Mouse (Mus musculus): Measurements from ENCODE around the gene Snrnp70. TPM values are rescaled to one million over a fixed set of nuclear protein-coding genes. Genes with fewer than 3 reads are reported as not detected.
A peak's percentile ranks its signal among the peaks of the same experiment; 100 is the strongest.
"Not testable (repeated sequence)": the region's sequence is repeated elsewhere in the genome, so short reads cannot be mapped to it uniquely, and the experiment has no call there.

The Snrnp70 gene
- polyA plus RNA-seq, 1 experiment from 2014 or later: 204 TPM

DNA sequence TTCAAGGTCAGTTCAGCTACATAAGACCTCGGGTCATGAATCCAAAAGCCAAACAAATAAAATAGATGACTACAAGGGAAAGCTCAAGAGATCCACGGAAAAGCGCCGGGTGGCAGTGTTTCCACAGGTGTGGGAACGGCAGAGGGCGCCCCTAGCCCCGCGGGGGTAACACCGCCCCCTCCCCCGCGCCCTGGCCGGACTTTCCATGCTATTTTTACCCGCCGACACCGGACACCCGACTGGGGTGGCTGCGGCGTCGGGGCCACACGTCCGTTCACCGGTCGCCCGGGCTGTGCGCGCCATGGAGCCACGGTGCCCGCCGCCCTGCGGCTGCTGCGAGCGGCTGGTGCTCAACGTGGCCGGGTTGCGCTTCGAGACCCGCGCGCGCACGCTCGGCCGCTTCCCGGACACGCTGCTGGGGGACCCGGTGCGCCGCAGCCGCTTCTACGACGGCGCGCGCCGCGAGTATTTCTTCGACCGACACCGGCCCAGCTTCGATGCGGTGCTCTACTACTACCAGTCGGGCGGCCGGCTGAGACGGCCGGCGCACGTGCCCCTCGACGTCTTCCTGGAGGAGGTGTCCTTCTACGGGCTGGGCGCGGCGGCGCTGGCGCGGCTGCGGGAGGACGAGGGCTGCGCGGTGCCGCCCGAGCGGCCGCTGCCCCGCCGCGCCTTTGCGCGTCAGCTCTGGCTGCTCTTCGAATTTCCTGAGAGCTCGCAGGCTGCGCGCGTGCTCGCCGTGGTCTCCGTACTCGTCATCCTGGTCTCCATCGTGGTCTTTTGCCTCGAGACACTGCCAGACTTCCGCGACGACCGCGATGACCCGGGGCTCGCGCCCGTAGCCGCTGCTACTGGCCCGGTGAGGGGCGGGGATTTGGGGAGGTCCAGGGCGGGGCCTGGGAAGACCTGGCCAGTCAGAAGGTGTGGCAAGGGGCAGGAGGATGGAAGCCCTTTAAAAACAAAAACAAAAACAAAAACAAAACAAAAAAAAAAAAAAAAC is 10.9 kb upstream of the Snrnp70 start:
- ATAC-seq (ENCODE audit: insufficient number of reproducible peaks, low FRiP score, low TSS enrichment, low read depth): no peak
- WGBS: under 1% methylated on average over 114 of the region's 114 CpGs
- peaks cover 17% of the 10 kb centered on the region for H3K4me1 ChIP-seq
- peak overlapping the region; percentile 74 for H3K4me2 ChIP-seq
- no peaks in the 10 kb centered on the region for H3K36me3 ChIP-seq
- H3K9me3 ChIP-seq: no peaks in the 10 kb centered on the region
- H3K9ac ChIP-seq: peak overlapping the region; percentile 20; the same call in 1 of the 2 replicates
- H3K4me3 ChIP-seq: peak overlapping the region; percentile 44
- peaks cover 67% of the 10 kb centered on the region for H3K27me3 ChIP-seq
- no peak overlapping the region for H3K27ac ChIP-seq

DNA sequence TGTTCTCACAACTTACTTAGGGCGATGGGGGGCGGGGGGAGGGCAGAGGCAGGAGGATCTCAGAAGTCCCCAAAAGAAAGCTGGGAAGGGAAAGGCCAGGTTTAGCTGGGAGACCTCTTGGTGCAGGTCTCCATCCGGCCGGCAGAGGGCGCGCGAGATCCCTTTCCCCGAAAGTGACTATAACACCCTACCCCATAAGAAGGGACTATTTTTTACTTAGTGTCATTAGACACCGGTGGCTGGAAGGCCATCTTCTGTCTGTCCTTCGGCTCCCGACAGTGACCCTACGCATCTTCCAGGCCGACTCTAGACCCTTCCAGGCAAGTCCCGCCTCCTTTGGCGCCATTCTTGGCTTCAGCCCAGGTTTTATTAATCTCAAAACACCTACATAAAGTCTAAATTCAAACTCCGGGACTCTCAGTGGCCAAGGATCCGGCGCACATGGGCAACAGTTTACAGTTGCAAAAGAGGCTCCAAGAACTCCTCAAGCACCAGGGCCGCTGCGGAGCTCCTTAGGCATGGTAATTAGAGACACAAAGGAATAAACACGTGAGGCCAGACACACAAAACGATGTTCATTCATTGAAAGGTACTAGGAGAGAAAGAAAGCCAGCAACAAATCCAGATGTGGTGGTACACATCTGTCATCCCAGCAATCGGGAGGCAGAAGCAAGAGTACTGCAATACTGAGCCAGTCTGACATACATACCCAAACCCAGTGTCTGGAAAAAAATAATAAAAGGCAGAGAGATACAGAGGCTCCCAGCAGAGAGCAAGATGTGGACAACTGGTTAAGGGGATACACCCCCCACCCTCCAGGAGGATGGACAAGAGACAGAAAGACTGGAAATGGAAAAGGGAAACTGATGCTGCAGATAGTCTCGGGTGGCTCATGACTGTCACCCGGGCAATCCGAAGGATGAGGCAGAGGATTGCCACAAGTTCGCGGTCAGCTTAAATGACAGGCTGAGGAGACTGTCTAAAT is 9.8 kb upstream of the Snrnp70 start, which contains the start of gene Kcna7:
Gene Kcna7, plus strand, starts transcription at position 563 of the 985 bp plus-strand sequence.
- H3K9me3 ChIP-seq: no peaks in the 10 kb centered on the region
- H3K4me1 ChIP-seq: peaks cover 17% of the 10 kb centered on the region
- peaks cover 56% of the 10 kb centered on the region for H3K27me3 ChIP-seq
- no peak within 1 kb of the TSS for H3K27ac ChIP-seq
- H3K4me3 ChIP-seq: peak within 1 kb of the TSS; percentile 44
- no peaks in the 10 kb centered on the region for H3K36me3 ChIP-seq
- WGBS: 11% methylated on average over 28 of the region's 28 CpGs
- ATAC-seq (ENCODE audit: insufficient number of reproducible peaks, low FRiP score, low TSS enrichment, low read depth): no peak
- peak within 1 kb of the TSS; percentile 20; the same call in 1 of the 2 replicates for H3K9ac ChIP-seq
- peak within 1 kb of the TSS; percentile 74 for H3K4me2 ChIP-seq

- Histone ChIP-seq H3K27me3 (peaks cover 39% of the 10 kb centered on the region), H3K9me3 (no peaks in the 10 kb centered on the region), H3K4me2 (no peak overlapping the region), H3K9ac (no peak overlapping the region), H3K4me1 (peaks cover 17% of the 10 kb centered on the region), H3K27ac (no peak overlapping the region), H3K4me3 (no peak overlapping the region), H3K36me3 (no peaks in the 10 kb centered on the region)
- no peak for ATAC-seq (ENCODE audit: insufficient number of reproducible peaks, low FRiP score, low TSS enrichment, low read depth)
- WGBS: 43% methylated on average over 6 of the region's 6 CpGs
These were observed 8.2 kb upstream of the Snrnp70 start for GRCm38 (mm10) chr7:45403532-45404261.

DNA sequence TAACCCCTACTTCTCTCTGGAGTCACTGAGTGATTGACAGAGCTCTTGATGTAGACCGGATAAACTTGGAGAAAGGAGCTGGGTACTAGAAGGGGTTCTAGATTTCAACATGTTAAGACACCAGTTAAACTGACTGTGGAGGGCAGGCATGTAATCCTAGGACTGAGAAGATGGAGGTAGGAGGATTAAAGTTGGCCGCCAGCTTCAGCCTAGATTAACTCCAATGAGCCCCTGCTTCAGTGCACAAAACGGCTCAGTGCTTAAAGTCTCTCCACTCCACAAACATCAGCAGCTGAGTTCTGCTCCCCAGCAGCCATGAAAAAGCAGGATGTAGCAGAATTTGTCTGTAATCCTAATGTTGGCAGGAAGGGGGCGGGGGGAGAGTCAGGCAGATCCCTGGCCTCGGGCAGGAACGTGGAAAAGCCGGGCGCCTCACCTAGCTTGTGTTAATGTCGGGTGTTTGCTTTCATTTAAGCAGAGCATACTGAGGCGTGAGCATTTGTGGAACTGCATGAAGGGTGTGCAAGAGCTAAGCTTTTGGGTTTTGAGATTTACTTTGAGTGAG is 6.1 kb upstream of the Snrnp70 start:
- whole genome bisulfite sequencing: 61% methylated on average over 10 of the region's 10 CpGs
- Histone ChIP-seq H3K4me2 (no peak overlapping the region), H3K27me3 (peaks cover 18% of the 10 kb centered on the region), H3K9ac (no peak overlapping the region), H3K27ac (no peak overlapping the region), H3K4me3 (no peak overlapping the region), H3K4me1 (peaks cover 14% of the 10 kb centered on the region), H3K9me3 (no peaks in the 10 kb centered on the region), H3K36me3 (no peaks in the 10 kb centered on the region)
- ATAC-seq (ENCODE audit: insufficient number of reproducible peaks, low FRiP score, low TSS enrichment, low read depth): no peak

DNA sequence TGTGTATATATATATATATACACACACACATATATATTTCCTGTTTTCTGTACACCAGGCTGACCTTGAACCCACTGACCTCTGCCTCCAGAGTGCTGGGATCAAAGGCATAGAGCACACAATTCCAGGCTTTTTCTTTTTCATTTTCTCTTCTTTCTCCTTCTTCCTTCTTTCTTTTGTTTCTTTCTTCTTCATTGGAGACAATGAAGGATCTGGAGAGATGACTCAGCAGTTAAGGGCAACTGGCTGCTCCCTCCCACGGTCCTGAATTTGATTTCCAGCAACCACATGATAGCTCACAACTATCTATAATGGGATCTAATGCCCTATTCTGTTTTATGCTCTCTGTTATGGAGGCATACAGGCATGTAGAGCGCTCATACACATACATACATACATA is 1.2 kb upstream of the Snrnp70 start:
- H3K4me3 ChIP-seq: no peak overlapping the region
- H3K36me3 ChIP-seq: peaks cover 11% of the 10 kb centered on the region
- no peak overlapping the region for H3K27ac ChIP-seq
- H3K27me3 ChIP-seq: no peaks in the 10 kb centered on the region
- no peaks in the 10 kb centered on the region for H3K9me3 ChIP-seq
- no peak for ATAC-seq (ENCODE audit: insufficient number of reproducible peaks, low FRiP score, low TSS enrichment, low read depth)
- no peak overlapping the region for H3K9ac ChIP-seq
- H3K4me2 ChIP-seq: no peak overlapping the region
- WGBS: 88% methylated on average over 2 of the region's 2 CpGs
- H3K4me1 ChIP-seq: peaks cover 20% of the 10 kb centered on the region

DNA sequence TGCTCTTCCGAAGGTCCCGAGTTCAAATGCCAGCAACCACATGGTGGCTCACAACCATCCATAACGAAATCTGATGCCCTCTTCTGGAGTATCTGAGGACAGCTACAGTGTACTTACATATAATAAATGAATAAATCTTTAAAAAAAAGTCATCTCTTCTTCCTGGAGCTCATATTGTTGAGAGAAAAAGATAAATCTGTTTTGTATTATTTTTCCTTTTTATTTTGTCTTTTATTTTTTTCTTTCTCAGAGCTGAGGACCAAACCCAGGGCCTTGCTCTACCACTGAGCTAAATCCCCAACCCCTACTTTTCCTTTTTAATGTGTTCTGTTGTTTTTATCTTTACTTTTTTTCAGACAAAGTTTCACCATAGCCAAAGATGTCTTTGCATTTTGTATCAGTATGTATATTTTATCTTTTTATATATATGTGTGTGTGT is 814 bp upstream of the Snrnp70 start:
- not testable (repeated sequence) for H3K9ac ChIP-seq, H3K27me3 ChIP-seq, H3K9me3 ChIP-seq
- Histone ChIP-seq H3K36me3 (peaks cover 15% of the 10 kb centered on the region), H3K4me1 (peaks cover 20% of the 10 kb centered on the region), H3K27ac (peak overlapping the region; percentile 87), H3K4me3 (peak overlapping the region; percentile 76), H3K4me2 (peak overlapping the region; percentile 59)
- 5% methylated on average over 3 of the region's 3 CpGs for WGBS
- 0 out of 2 replicates have a peak, but pooled peaks have one; percentile 13 for ATAC-seq (ENCODE audit: insufficient number of reproducible peaks, low FRiP score, low TSS enrichment, low read depth)

DNA sequence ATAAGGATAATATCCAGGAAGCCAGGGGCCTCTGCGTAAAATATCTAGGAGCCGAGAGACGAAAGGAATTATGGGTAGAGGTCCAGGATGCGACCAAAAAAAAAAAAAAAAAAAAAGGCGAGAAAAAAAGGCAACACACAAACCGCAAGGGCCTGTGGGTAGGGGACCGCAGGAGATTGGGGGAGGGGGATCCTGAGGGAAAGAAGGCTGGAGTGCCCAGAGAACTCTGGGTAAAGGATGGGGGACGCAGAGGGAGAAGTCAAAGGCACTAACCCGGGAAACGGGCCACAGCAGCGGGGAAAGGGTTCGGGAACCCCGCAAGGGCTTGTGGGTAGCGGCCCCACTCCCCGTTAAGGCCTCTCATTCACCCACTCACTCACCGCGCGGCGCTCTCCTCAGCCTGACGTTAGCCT is 407 bp downstream of the Snrnp70 start:
- no peaks in the 10 kb centered on the region for H3K27me3 ChIP-seq
- ATAC-seq (ENCODE audit: insufficient number of reproducible peaks, low FRiP score, low TSS enrichment, low read depth): peak; percentile 73
- WGBS: 0% methylated on average over 19 of the region's 20 CpGs

DNA sequence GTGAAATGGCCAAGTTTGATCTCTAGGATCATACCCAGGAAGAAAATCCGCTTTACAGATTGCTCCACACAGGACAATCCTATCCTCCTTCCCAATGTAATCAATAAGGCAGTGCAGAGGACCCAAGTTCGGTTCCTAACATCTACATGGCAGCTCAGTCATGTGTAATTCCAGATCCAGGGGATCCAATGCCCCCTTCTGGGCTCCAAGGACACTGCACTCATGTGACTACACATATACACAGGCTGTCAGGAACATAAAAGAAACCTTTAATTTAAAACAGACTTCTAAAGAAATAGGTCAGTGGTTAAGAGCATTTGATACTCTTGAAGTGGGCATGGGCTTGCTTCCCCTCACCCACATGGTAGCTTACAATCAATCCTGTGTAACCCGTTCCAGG is 9.5 kb downstream of the Snrnp70 start:
- Histone ChIP-seq H3K27ac (no peak overlapping the region), H3K4me2 (no peak overlapping the region), H3K9ac (no peak overlapping the region), H3K4me1 (no peaks in the 10 kb centered on the region), H3K36me3 (peaks cover 96% of the 10 kb centered on the region), H3K4me3 (no peak overlapping the region), H3K27me3 (no peaks in the 10 kb centered on the region), H3K9me3 (no peaks in the 10 kb centered on the region)
- 75% methylated on average over 3 of the region's 3 CpGs for WGBS
- ATAC-seq (ENCODE audit: insufficient number of reproducible peaks, low FRiP score, low TSS enrichment, low read depth): no peak

More for the DNA sequence above, 407 bp downstream of the Snrnp70 start:
- no peaks in the 10 kb centered on the region for H3K9me3 ChIP-seq
- peaks cover 20% of the 10 kb centered on the region for H3K4me1 ChIP-seq
- peak overlapping the region; percentile 78 for H3K4me2 ChIP-seq
- peak overlapping the region; percentile 76 for H3K4me3 ChIP-seq
- H3K36me3 ChIP-seq: peaks cover 26% of the 10 kb centered on the region
- H3K27ac ChIP-seq: peak overlapping the region; percentile 99
- H3K9ac ChIP-seq: peak overlapping the region; percentile 74

DNA sequence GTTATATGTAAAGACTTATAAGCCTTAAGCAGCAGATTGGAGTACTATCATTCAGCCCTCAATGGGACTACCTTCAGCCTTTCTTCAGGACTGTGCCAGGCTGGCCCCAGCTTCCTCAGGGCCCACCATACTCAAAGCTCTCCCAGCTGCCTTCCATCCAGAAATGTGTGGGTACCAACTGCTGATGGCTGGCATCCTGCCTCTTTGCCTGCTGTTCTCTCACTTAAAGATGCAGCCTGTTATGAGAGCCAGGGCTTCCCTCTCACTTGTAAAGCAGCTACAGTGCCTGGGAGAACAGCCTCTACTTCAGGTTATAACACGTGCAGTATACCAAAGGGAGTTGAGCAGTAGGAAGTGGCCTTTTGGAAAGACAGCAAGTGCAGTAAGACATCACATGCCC is 19.5 kb downstream of the Snrnp70 start:
- Histone ChIP-seq H3K36me3 (peaks cover 83% of the 10 kb centered on the region), H3K27ac (no peak overlapping the region), H3K9ac (no peak overlapping the region), H3K27me3 (no peaks in the 10 kb centered on the region), H3K4me2 (no peak overlapping the region), H3K4me3 (no peak overlapping the region), H3K4me1 (no peaks in the 10 kb centered on the region), H3K9me3 (no peaks in the 10 kb centered on the region)
- 80% methylated on average over 1 of the region's 1 CpGs for WGBS
- no peak for ATAC-seq (ENCODE audit: insufficient number of reproducible peaks, low FRiP score, low TSS enrichment, low read depth)

- peaks cover 69% of the 10 kb centered on the region for H3K36me3 ChIP-seq
- H3K4me1 ChIP-seq: peaks cover 12% of the 10 kb centered on the region
- no peak overlapping the region for H3K27ac ChIP-seq
- H3K9me3 ChIP-seq: no peaks in the 10 kb centered on the region
- no peak overlapping the region for H3K9ac ChIP-seq
- ATAC-seq (ENCODE audit: insufficient number of reproducible peaks, low FRiP score, low TSS enrichment, low read depth): no peak
- H3K4me3 ChIP-seq: no peak overlapping the region
- WGBS: 93% methylated on average over 8 of the region's 8 CpGs
- H3K27me3 ChIP-seq: peaks cover 8% of the 10 kb centered on the region
- no peak overlapping the region for H3K4me2 ChIP-seq
These were observed 20.9 kb downstream of the Snrnp70 start for GRCm38 (mm10) chr7:45374620-45375019.

GRCm38 (mm10) chr7:45372371-45372770 is 23.2 kb downstream of the Snrnp70 start:
- H3K4me2 ChIP-seq: no peak overlapping the region
- H3K4me3 ChIP-seq: no peak overlapping the region
- H3K9ac ChIP-seq: no peak overlapping the region
- H3K27me3 ChIP-seq: peaks cover 26% of the 10 kb centered on the region
- H3K27ac ChIP-seq: no peak overlapping the region
- H3K4me1 ChIP-seq: peaks cover 21% of the 10 kb centered on the region
- 81% methylated on average over 5 of the region's 5 CpGs for WGBS
- no peaks in the 10 kb centered on the region for H3K9me3 ChIP-seq
- peaks cover 47% of the 10 kb centered on the region for H3K36me3 ChIP-seq
- ATAC-seq (ENCODE audit: insufficient number of reproducible peaks, low FRiP score, low TSS enrichment, low read depth): no peak

All from limb, embryonic 15.5 days (tissue).